Mouse (Mus musculus): ENCODE measurements around the gene Slamf7.

Gene Slamf7

DNA sequence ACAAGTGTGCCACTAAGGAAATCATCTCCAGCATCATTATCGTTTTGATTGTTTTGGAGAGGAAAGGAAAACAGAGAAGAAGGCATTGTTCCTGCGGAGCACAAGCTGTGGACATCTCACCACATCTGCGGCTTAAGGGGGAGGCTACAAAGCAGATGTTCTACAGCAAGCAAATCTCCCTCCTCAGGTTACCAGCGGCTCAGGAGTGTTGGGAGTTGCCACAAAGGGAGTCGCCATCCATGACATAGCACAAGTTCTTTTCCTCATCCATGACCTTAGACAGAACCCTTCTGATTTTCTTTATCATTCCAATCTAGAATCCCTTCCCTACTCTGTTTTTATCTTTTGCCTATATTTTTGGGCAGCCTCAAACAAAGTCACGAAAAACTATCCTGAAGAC lies 17.1 kb downstream of the Slamf7 start:
- DNase-seq, result no peak

DNA sequence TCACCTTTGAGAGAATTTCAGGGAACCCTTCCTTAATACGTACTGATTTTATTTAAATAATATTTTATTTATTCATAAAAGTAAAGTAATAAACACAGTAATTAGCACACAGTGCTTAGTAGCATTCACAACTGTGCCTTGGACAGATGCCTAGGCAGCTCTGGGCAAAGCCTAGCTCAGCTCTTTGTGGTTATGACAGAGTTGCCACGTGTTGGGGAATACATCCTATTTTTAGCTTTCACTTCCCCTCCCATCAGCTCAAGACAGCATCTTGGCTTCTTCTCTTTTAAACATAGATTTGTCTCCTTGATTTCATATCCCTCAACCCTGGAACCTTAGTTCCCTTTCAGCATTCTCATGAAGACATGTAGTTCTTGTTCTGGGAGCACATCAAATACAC lies 21.4 kb downstream of the Slamf7 start:
- no peak for DNase-seq

DNA sequence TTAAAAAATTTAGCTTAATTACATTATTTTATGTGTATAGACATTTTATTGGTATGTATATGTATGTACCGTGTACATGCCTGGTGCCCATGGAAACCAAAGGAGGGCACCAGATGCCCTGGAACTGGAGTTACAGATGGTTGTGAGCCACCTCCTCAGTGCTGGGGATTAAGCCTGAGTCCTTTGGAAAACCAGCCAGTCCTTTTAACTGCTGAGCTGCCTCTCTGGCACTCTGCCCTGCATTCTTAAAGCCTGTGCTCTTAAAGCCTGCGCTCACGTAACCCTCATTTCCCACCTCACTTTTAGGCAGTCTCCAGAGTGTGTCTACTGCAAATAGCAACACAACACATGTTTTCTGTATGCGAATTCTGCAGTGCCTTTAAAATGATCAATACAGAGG lies 21.9 kb downstream of the Slamf7 start:
- DNase-seq, result no peak

DNA sequence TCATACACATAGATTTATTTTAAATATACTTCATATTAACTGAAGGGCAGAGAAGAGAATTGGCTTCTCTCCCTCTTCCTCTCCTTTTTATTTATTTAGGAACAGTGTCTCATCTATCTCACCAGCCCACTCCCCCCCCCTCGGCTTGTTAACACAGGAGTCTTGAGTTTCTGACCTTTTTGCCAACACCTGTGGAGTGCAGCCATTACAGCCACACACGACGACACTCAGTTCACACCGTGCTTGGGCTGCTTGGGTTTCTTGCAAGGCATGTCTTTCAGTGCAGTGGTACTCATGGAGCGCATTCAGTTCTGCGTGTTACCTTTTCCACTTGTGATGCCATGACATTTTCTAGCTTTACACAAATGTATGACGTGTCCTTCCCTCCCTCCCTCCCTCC lies 22.8 kb downstream of the Slamf7 start:
- DNase-seq, result no peak

DNA sequence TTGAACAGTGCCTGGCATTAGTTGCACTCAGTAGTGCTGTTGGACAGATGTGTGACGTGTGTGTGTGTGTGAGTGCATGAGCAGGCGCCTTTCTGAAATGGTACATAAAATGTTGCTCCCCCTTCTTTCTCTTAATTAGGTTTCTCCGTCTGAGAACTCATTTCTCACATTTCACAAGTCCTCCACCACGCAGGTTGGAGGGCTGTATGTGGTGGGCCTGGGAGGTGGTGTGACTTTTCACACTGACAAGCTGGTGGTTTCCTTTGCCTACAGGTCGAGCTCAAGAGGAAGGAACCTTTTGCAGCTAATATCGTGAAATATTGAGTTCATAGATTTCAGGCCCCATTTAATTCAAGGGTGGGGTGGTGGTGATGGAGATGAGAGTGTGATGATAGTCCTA lies 23.7 kb downstream of the Slamf7 start:
- DNase-seq, result no peak

DNA sequence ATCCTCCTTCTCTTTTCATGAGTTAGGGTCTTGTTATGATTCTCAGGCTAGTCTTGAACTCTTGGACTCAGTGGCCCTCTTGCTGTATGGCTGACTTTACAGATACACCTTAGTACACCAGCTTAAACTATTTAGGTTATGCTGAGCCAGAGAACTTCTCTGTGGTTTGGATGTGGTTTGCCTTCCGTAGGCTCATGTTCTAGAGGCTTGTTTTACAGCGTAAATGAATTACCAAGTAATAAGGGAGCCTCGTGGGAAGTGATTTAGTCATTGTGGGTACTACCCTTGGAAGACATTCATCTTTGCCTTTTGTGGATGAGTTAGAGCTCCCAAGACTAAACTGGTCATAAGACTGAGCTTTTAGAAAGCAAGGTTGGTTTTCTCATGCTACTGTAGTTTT lies 25.0 kb downstream of the Slamf7 start:
- no peak for DNase-seq

DNA sequence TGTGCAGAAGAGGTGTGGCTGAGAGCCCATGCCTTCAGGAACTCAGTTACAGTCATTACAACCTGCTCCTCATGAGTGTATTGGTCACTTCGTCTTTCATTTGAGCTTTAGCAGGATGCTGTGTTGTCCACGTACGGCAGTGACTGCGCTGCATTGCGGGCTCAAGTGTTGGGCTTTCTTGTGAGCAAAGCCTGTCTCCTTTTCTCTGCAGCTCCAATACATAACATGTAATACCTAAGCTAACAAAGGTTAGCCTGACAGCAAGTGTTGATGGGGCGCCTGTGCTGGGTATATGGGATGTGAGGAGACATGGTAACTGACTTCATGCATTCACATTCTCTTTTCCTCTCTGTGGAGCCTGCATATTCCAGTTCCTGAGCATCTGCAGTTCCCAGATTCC lies 32.7 kb downstream of the Slamf7 start:
- DNase-seq, result no peak

DNA sequence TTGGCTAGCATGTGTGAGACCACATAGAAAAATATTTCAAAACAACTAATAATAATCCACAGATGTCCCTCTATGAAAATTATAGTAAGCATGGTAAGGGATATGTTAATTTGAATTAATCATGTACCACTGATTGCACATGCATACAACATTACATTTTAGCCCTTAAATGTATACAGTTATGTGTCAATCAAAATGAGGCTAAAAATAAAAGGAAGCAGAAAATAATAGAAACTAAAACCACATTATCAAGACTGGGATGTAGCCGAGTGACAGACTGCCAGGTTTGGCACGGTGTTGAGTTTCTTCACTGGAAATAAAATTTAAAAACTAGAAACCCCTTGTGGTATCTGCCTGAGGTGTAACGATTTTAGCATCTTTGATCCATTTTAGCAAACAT lies 33.2 kb downstream of the Slamf7 start:
- no peak for DNase-seq

DNA sequence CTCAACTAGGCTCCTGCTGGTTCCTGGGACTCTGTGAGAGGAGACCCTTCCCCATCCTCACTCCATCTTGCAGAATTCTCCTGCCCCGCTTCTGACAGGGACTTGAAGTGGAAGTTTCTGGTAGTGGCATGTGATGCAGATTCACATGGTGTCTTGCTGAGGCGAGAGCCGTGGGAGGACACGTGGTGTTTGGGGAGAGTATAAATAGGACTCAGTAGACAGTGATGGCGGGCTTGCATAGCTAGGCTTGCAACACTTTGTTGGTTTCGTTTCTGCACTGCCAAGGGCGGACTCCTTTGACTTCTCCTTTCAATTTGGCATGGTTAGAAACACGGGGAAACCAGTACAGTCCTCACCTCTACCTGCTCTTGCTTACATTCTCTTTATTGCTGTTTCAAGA lies 33.8 kb downstream of the Slamf7 start:
- DNase-seq, result no peak

DNA sequence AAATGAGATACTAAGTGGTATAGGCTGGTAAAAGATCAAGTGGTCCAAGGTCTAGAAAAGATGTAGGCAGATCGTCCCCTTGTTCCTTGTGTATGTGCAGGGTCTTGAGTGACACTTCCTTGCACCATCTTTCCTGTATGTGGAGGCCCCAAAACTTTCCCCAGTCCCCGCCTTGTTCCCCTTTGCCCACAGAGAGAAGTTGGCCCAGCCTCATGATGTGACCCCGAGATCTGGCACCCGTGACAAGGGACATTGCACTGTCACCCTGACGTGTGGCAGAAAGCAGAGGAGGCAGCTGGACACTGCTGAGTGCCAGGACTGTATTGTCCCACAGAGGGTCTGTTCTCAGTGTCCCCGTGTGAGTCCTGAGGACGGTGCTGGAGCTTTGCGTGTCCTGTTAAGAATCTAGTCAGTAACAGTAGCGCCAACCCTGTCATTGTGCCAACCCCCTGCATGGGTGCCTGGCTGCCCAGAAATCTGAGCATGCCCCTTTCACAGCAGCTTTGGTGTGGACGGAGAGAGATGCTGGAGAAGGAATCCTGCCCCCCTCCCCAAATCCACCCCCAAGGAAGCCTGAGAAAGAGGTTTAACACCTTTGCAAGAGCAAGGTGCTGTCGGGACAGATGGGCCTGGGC lies 35.8 kb downstream of the Slamf7 start:
- no peak for DNase-seq

DNA sequence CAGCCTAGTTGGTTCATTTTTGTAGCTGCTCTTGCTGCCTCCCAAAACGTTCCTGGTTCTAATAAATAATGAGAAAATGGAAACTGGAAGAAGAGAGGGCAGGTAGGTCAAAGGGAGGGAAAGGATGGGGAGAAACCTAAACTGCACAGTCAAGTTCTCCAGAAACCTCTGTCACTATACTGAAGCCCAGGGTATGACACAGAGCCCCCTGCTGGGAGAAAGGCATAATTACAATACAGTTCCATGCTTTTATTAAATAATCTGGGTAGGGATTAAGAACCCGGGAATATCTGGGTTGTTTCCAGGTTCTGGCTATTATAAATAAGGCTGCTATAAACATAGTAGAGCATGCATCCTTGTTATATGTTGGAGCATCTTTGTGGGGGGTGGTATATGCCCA lies 38.9 kb downstream of the Slamf7 start:
- no peak for DNase-seq

DNA sequence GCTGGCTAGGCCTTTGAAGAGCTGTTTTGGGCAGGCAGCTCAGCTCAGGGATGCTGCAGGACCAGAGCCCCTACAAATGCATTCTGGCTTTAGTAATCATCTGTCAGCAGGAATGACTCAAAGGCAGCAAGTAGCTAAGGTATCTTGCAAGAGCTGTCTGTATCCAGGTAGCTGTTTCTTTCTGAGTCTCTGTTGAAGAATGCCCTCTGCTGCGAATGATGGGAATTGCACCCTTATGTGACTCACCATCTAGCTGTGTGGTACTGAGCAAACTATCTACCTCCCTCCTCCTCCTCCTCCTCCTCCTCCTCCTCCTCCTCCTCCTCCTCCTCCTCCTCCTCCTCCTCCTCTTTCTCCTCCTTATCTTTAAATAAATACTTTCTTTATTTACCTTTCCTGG lies 42.1 kb downstream of the Slamf7 start:
- no peak for DNase-seq

DNA sequence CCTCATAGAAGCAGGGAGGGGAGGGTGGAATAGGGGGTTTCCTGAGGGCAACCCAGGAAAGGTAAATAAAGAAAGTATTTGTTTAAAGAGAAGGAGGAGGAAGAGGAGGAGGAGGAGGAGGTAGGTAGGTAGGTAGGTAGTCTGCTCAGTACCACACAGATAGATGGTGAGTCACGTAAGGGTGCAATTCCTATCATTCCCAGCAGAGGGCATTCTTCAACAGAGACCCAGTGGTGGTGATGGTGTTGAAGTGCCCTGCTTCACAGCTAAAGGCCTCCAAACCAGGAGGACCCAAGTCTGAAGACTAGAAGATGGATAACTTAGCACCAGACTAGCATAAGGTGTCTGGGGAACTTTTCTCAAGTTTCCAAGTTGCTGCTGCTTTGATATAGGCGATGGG lies 42.8 kb downstream of the Slamf7 start:
- DNase-seq, result no peak

DNA sequence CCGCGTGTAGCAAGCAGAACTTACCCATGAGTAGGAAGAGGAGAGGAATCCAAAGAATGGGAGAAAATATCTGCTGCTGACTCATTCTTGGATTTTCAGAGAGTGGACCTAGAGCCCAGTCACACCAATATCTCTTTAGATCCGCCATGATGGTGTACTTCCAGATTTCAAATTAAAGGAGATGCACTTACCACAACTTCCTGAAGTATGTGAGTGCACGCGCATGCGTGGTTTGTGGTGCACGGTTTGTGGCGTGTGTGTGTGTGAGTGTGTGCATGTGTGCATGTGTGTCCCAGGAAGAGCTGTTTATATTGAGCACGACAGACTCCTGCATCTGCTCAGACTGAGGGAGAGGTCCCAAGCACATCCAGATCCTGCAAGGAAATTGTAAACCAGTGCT lies 45.7 kb downstream of the Slamf7 start, which contains the start of gene Ly9:
Ly9 (minus strand) TSS at position 235 of the 400 bp plus-strand sequence.
- DNase-seq, result no peak

DNA sequence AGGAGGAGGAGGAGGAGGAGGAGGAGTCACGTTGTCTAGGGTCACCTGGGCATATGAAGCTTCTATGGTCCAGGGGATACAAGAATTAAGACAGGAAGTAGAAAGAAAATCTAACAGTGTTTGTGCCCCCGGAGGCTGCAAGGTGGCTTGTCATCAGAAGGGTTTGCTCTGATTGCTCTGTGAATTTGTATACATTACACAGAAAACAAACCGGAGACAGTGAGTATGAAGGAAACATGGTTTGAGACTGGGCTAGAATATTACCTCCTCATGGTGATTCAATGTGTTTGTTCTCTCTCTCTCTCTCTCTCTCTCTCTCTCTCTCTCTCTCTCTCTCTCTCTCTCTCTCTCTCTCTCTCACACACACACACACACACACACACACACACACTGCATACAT lies 46.2 kb downstream of the Slamf7 start:
- no peak for DNase-seq

DNA sequence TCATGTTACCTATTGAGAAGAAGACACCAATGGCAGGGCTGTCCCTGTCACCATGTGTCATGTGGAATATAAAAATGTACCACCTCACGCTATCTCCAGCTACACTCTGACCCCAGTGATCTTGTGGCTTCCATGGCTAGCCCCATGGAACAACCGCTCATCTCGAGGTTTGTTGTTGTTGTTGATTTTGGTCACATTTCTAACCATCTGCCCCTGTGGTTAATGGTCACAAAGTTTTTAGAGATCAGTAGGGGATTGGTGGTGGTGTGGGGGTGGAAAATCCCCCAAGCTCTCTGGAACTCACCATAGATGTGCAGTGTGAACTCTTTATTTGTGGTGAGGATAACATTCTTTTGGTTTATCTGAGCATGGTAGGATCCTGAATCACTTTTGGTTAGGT lies 48.1 kb downstream of the Slamf7 start:
- no peak for DNase-seq

DNA sequence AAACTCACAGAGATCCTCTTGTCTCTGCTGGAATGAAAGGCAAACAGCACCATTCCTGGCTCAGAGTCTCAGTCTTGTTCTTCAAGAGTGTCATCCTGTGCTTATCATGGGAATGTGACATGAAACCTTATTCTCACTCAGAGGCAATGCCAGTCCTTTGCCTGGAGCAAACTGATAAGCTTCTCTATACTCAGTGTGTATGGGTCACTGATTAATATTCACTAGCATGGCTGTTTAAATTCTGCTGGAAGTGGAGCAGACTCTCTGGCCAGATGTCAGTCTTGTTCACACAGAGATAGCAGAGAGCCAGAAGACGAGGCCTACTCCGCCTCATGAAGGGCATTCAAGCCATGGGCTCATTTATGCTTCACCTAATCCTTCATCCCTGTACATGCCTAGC lies 68.3 kb downstream of the Slamf7 start:
- DNase-seq, result no peak

Data from cerebellum, adult 11-12 months (tissue).